Mouse (Mus musculus) C2C12 (cell line): ENCODE data around the gene Gzf1. TPM values are rescaled to one million over a fixed set of nuclear protein-coding genes. Genes with fewer than 3 reads are reported as not detected.

ENCODE experiments used
- H3K27me3 ChIP-seq: one replicate; pipeline ENCODE4 v1.6.1; 2011; ENCODE audit not compliant: control insufficient read depth, insufficient read depth, insufficient read length
- H3K36me3 ChIP-seq: one replicate; pipeline ENCODE4 v1.6.1; 2011; ENCODE audit not compliant: control insufficient read depth, insufficient read depth
- H3K4me3 ChIP-seq: one replicate; pipeline ENCODE4 v1.5.1; 2011; ENCODE audit warnings: mild to moderate bottlenecking, control low read depth; ENCODE audit not compliant: poor library complexity, insufficient read depth, severe bottlenecking
- H3K79me2 ChIP-seq: one replicate; pipeline ENCODE4 v1.6.1; 2011; ENCODE audit not compliant: control insufficient read depth, insufficient read depth
- H3K79me3 ChIP-seq: one replicate; pipeline ENCODE4 v1.6.1; 2011; ENCODE audit warnings: low read depth, control low read depth
- H3ac ChIP-seq: one replicate; pipeline ENCODE3; 2011; ENCODE audit warnings: low read depth; ENCODE audit not compliant: control insufficient read depth, insufficient read length
- CEBPB ChIP-seq: IDR thresholded peaks from one replicate; pipeline ENCODE4 v1.6.1; 2011; ENCODE audit warnings: low read depth, mild to moderate bottlenecking, control low read depth, moderate library complexity
- CTCF ChIP-seq: IDR thresholded peaks from one replicate; pipeline ENCODE4 v1.5.1; 2011; ENCODE audit not compliant: control insufficient read depth, insufficient read depth, insufficient read length
- FOSL1 ChIP-seq: IDR thresholded peaks from one replicate; pipeline ENCODE4 v1.8.0; 2011; ENCODE audit warnings: mild to moderate bottlenecking, low read length; ENCODE audit not compliant: poor library complexity, insufficient read depth, severe bottlenecking
- MAX ChIP-seq: IDR thresholded peaks from one replicate; pipeline ENCODE4 v1.6.1; 2011; ENCODE audit warnings: mild to moderate bottlenecking, control low read depth
- MYOD1 ChIP-seq: IDR thresholded peaks from one replicate; pipeline ENCODE4 v1.6.1; 2011; ENCODE audit warnings: low read depth; ENCODE audit not compliant: control insufficient read depth, insufficient read length
- MYOG ChIP-seq: IDR thresholded peaks from one replicate; pipeline ENCODE4 v1.6.1; 2011; ENCODE audit not compliant: control insufficient read depth, insufficient read length; ENCODE audit errors: extremely low read depth
- USF1 ChIP-seq: IDR thresholded peaks from one replicate; pipeline ENCODE4 v1.6.1; 2011; ENCODE audit warnings: low read depth, mild to moderate bottlenecking, control low read depth, moderate library complexity
- polyA plus RNA-seq: library from polyadenylated mRNA; unstranded; fragments of >200 nt; fragmentation: generic; extraction: Trizol; gene quantifications from one replicate; pipeline ENCODE4 v1.2.1, GENCODE M21; 2012; ENCODE audit warnings: missing spikeins

Gzf1 gene
- polyA plus RNA-seq, 1 experiment = 6.9 TPM

DNA sequence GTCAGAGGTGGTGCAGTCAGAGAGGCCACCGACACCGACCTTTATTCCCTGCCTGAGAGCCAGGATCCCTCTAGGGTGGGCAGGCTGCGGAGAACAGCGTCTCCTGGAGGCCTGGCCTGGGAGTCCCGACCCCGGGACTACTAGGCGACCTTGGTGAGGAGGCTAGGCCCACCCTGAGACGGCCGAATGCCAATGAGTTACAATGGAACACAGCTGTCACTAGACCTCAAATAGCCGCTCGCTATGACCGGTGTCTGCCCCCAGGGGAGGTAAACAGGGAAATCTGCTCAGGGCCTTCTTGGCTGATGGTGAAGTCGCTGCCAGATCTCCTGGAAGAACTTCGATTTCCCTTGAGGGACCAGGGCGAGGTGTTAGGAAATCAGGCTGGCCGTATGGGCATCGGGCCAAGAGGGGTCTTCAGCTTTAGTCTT is 653 bp downstream of the Gzf1 start:
- Histone ChIP-seq H3K79me3 (peaks cover 16% of the 10 kb centered on the region), H3K27me3 (no peaks in the 10 kb centered on the region), H3ac (peak overlapping the region; percentile 96), H3K36me3 (peaks cover 37% of the 10 kb centered on the region), H3K79me2 (peaks cover 59% of the 10 kb centered on the region), H3K4me3 (peak overlapping the region; percentile 91)
- TF ChIP-seq USF1 = no peak
- TF ChIP-seq CTCF = peak; percentile 51
- TF ChIP-seq MYOD1 = peak; percentile 61
- TF ChIP-seq CEBPB = no peak

DNA sequence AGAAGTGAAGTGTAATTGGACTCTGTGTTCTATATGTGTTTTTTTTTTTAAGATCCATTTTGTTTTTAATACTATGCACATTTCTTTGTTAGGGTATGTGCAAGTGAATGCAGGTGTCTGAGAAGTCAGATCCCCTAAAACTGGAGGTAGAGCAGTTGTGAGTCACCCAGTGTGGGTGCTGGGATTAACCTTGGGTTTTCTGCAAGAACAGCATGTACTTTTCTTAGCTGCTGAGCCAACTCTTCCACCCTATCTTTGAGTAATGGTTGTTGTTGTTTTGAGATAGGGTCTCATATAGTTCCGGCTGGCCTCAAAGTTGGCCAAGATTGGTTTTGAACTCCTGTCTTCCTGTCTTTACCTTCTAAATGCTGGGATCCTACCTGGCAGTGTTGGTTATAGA is 2.2 kb downstream of the Gzf1 start:
- H3K4me3 ChIP-seq = no peak overlapping the region
- peaks cover 42% of the 10 kb centered on the region for H3K36me3 ChIP-seq
- H3ac ChIP-seq = no peak overlapping the region
- H3K79me2 ChIP-seq = peaks cover 44% of the 10 kb centered on the region
- peaks cover 15% of the 10 kb centered on the region for H3K79me3 ChIP-seq
- TF ChIP-seq MYOD1 = no peak
- no peak for TF ChIP-seq USF1
- TF ChIP-seq MYOG = no peak
- TF ChIP-seq FOSL1 = no peak
- no peak for TF ChIP-seq MAX
- no peak for TF ChIP-seq CTCF
- TF ChIP-seq CEBPB = no peak
- H3K27me3 ChIP-seq = no peaks in the 10 kb centered on the region

DNA sequence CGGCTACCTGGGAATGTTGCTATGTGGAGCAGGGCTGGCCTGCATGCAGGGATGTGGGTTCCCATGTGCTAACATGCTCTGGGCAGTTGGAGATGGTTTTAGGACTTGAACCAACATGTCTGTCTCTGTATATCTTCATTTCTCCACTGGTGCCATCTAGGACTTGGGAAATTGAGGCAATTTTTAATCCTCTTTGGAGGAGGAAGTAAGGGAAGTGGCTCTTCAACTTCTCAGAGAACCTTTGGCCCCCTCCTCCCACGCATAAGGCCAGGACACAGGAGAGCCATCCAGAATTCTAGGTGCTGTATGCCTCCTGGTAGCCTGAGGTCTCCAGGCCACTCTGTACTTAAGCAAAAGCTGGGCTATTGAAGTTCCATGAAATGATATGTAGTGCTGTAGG is 4.1 kb downstream of the Gzf1 start:
- H3K79me3 ChIP-seq = peaks cover 15% of the 10 kb centered on the region
- peaks cover 44% of the 10 kb centered on the region for H3K79me2 ChIP-seq
- no peak overlapping the region for H3K4me3 ChIP-seq
- no peak for TF ChIP-seq USF1
- TF ChIP-seq CTCF = no peak
- TF ChIP-seq FOSL1 = no peak
- TF ChIP-seq MAX = no peak
- no peak for TF ChIP-seq CEBPB
- no peak for TF ChIP-seq MYOG
- no peak for TF ChIP-seq MYOD1
- no peak overlapping the region for H3ac ChIP-seq
- no peaks in the 10 kb centered on the region for H3K27me3 ChIP-seq
- H3K36me3 ChIP-seq = peaks cover 49% of the 10 kb centered on the region

DNA sequence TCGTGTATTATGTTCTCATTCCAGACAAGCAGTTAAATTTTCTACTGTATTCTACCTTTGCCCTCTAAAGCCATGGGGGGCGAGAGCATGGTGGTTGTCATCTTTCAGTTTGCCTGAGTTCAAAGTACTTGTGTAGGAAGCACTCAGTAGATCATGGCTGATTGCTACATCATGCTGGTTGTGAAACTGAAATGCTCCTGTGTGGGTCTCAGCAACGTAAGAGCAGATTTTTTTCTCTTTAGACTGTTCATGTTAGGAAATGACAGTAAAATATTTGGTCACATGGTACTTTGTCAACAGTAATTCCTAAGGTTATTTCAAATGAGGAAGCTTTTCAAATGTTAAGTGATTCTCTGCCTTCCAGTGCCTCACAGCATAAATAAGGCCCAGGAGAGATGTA is 4.9 kb downstream of the Gzf1 start:
- H3K4me3 ChIP-seq = no peak overlapping the region
- TF ChIP-seq MYOD1 = no peak
- TF ChIP-seq MAX = no peak
- no peak for TF ChIP-seq CEBPB
- TF ChIP-seq CTCF = no peak
- TF ChIP-seq MYOG = no peak
- TF ChIP-seq USF1 = no peak
- TF ChIP-seq FOSL1 = no peak
- H3K36me3 ChIP-seq = peaks cover 56% of the 10 kb centered on the region

DNA sequence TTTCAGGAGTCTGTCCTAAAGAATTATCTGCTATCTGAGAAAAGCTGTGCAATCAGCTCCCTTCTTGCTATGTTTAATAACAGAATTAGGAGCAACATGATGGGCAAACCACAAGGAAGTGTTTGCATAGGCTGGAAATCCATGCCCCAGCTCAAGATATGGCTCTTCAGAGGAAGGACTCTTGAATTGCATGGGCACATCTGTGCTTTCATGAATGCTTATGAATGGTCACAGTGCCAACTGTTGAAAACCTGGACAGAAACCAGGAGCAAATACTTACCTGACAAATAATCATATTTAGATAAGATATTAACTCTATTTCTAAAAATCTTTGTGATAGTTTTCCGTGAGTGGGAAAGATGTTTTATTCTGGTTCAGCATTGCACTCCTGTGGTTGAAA is 6.0 kb downstream of the Gzf1 start:
- H3K79me2 ChIP-seq = peaks cover 35% of the 10 kb centered on the region
- no peak overlapping the region for H3ac ChIP-seq
- H3K36me3 ChIP-seq = peaks cover 68% of the 10 kb centered on the region
- no peak for TF ChIP-seq FOSL1
- TF ChIP-seq USF1 = no peak
- no peak for TF ChIP-seq CTCF
- TF ChIP-seq CEBPB = no peak
- TF ChIP-seq MAX = no peak
- TF ChIP-seq MYOG = no peak
- no peak for TF ChIP-seq MYOD1
- peaks cover 11% of the 10 kb centered on the region for H3K79me3 ChIP-seq
- no peak overlapping the region for H3K4me3 ChIP-seq
- H3K27me3 ChIP-seq = no peaks in the 10 kb centered on the region

More for the DNA sequence above, 4.9 kb downstream of the Gzf1 start:
- H3K79me2 ChIP-seq = peaks cover 44% of the 10 kb centered on the region
- H3ac ChIP-seq = no peak overlapping the region
- peaks cover 15% of the 10 kb centered on the region for H3K79me3 ChIP-seq
- no peaks in the 10 kb centered on the region for H3K27me3 ChIP-seq

DNA sequence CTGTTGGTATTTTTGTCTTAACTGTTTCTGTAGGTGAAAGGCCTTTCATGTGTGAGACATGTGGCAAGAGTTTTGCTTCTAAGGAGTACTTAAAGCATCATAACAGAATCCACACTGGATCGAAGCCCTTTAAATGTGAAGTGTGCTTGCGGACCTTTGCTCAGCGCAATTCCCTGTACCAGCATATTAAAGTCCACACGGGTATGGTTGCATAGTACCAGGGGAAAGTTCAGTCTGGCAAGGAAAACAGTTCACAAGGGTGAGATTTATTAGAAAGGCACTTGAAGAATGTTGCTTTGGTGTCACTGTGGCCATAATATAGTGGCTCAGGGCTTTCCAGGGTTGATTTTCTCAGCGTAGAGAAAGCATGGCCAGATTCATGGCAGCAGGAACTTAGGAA is 7.1 kb downstream of the Gzf1 start:
- Histone ChIP-seq H3K27me3 (no peaks in the 10 kb centered on the region), H3K79me2 (peaks cover 24% of the 10 kb centered on the region)
- TF ChIP-seq MYOG (no peak), MYOD1 (no peak)

More for the DNA sequence above, 7.1 kb downstream of the Gzf1 start:
- Histone ChIP-seq H3K79me3 (peaks cover 4% of the 10 kb centered on the region), H3K4me3 (no peak overlapping the region), H3ac (no peak overlapping the region), H3K36me3 (peaks cover 79% of the 10 kb centered on the region)
